Mouse (Mus musculus): ENCODE measurements around the gene Hoxb8. TPM values are rescaled to one million over a fixed set of nuclear protein-coding genes. Genes with fewer than 3 reads are reported as not detected.

The Hoxb8 gene
- polyA plus RNA-seq, 1 experiment from 2014 or later = not detected

DNA sequence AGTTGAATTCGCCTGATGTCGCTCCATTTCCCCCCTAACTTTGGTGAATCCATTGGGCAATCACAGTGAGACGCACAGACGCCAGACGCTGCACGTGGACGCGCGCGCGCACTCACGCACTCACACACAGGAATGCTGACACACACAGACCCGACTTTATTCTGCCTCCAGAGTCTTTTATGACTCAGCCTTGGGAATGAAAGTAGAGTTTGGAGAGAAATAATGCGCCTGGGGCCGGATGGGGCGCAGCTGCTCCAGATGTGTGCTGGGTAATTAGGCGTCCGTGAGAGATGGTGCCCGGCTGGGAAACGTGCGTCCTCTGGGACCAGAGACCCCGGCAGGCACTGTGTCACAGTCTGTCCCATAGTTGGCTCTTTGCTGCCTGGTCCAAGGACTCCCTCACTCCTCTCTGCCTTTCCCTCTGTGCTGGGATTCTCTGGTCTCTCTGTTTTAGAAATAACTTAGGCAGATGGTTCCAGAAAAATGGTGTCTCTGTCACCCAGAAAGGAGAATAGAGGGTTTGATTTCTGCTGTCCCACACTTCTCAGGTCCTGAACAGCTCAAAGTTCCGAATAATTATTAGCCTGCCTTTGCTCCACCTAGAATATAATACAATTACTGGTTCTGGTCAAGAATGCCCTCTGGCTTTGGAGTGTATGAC, 21.3 kb upstream of the Hoxb8 start:
- Histone ChIP-seq H3K9me3 (replicated peaks) (no peaks in the 10 kb centered on the region), H3K36me3 (no peaks in the 10 kb centered on the region), H3K4me2 (no peak overlapping the region), H3K9ac (no peak overlapping the region), H3K27ac (no peak overlapping the region), H3K27me3 (replicated peaks) (peaks cover 100% of the 10 kb centered on the region), H3K4me1 (no peaks in the 10 kb centered on the region), H3K4me3 (no peak overlapping the region)
- ATAC-seq = no peak
- 4% methylated on average over 23 of the region's 23 CpGs for WGBS (ENCODE audit: insufficient replicate concordance)

- no peaks in the 10 kb centered on the region for H3K9me3 ChIP-seq (replicated peaks)
- no peak overlapping the region for H3K27ac ChIP-seq
- WGBS (ENCODE audit: insufficient replicate concordance) = 2% methylated on average over 24 of the region's 24 CpGs
- no peak overlapping the region for H3K4me3 ChIP-seq
- H3K36me3 ChIP-seq = no peaks in the 10 kb centered on the region
- H3K9ac ChIP-seq = no peak overlapping the region
- no peak overlapping the region for H3K4me2 ChIP-seq
- H3K4me1 ChIP-seq = no peaks in the 10 kb centered on the region
- ATAC-seq = no peak
- H3K27me3 ChIP-seq (replicated peaks) = peaks cover 100% of the 10 kb centered on the region
These were observed 20.3 kb upstream of the Hoxb8 start for GRCm38 (mm10) chr11:96261323-96261890.

DNA sequence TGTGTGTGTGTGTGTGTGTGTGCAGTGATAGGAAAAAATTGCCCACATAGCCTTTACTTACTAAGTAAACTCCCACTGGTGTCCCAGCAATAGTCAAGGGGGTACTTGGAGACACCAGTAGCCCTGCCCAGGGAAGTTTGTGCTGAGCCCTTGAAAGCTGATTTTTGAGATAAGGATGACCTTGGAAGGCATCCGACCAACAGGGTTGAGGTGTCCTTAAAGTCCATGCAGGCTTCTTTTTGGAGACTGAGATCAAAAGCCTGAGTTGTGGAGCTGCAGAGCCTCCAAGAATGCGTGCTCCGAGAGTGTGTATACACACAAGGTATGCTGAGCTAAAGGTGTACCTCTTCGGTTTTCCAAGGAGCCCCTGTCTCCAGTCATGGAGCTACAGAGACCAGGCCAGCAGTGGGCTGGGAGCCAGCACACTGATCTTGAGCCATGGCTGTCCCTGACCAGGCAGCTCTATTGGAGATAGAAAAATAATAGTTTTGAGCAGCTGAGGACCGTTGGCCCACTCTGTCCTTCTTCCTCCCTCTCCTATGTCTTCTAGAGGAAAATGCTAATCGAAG, 19.4 kb upstream of the Hoxb8 start:
- Histone ChIP-seq H3K9me3 (replicated peaks) (no peaks in the 10 kb centered on the region), H3K4me1 (no peaks in the 10 kb centered on the region), H3K27ac (no peak overlapping the region), H3K36me3 (no peaks in the 10 kb centered on the region), H3K4me2 (no peak overlapping the region), H3K4me3 (no peak overlapping the region), H3K27me3 (replicated peaks) (peaks cover 100% of the 10 kb centered on the region), H3K9ac (no peak overlapping the region)
- no peak for ATAC-seq
- 13% methylated on average over 6 of the region's 6 CpGs for WGBS (ENCODE audit: insufficient replicate concordance)

- Histone ChIP-seq H3K4me2 (no peak overlapping the region), H3K27ac (no peak overlapping the region), H3K4me1 (no peaks in the 10 kb centered on the region), H3K27me3 (replicated peaks) (peaks cover 98% of the 10 kb centered on the region), H3K9me3 (replicated peaks) (no peaks in the 10 kb centered on the region), H3K4me3 (no peak overlapping the region), H3K9ac (no peak overlapping the region), H3K36me3 (no peaks in the 10 kb centered on the region)
- ATAC-seq = no peak
- WGBS (ENCODE audit: insufficient replicate concordance) = 1% methylated on average over 33 of the region's 33 CpGs
These were observed 17.9 kb upstream of the Hoxb8 start for GRCm38 (mm10) chr11:96263636-96264389.

GRCm38 (mm10) chr11:96264390-96265020, 17.2 kb upstream of the Hoxb8 start:
- no peak for ATAC-seq
- H3K9ac ChIP-seq = no peak overlapping the region
- no peak overlapping the region for H3K4me3 ChIP-seq

DNA sequence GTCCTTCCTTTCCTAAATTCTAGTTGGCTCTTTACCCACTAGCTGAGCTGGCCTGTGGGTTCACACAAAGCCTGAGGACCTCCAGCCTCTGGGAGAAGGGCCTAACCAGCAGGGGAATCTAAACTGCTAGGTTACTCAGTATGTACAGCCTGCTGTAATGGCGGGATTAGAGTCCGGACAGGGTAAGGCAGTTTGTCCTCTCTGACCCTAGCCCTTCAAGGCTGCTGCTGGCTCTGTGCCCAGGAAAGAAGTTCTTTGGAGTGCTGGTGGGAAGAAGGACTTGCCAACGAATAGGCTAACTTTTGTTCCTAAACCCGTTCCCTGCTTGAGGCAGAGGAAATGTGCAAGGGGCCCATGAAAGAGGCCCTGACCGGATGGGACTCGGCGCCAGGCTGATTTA, 15.8 kb upstream of the Hoxb8 start:
- Histone ChIP-seq H3K4me2 (no peak overlapping the region), H3K36me3 (no peaks in the 10 kb centered on the region), H3K4me3 (no peak overlapping the region), H3K9me3 (replicated peaks) (no peaks in the 10 kb centered on the region), H3K27me3 (replicated peaks) (peaks cover 98% of the 10 kb centered on the region), H3K9ac (no peak overlapping the region), H3K27ac (no peak overlapping the region), H3K4me1 (0 out of 2 replicates have a peak, but pooled peaks cover 2% of the 10 kb centered on the region)
- 13% methylated on average over 7 of the region's 7 CpGs for WGBS (ENCODE audit: insufficient replicate concordance)
- no peak for ATAC-seq

More at GRCm38 (mm10) chr11:96264390-96265020, 17.2 kb upstream of the Hoxb8 start:
- WGBS (ENCODE audit: insufficient replicate concordance) = 11% methylated on average over 8 of the region's 8 CpGs
- Histone ChIP-seq H3K4me1 (no peaks in the 10 kb centered on the region), H3K27me3 (replicated peaks) (peaks cover 98% of the 10 kb centered on the region), H3K9me3 (replicated peaks) (no peaks in the 10 kb centered on the region), H3K36me3 (no peaks in the 10 kb centered on the region), H3K4me2 (no peak overlapping the region), H3K27ac (no peak overlapping the region)

- no peak overlapping the region for H3K27ac ChIP-seq
- WGBS (ENCODE audit: insufficient replicate concordance) = 17% methylated on average over 7 of the region's 7 CpGs
- ATAC-seq = no peak
- peaks cover 11% of the 10 kb centered on the region; the same call in 1 of the 2 replicates for H3K4me1 ChIP-seq
- H3K4me3 ChIP-seq = no peak overlapping the region
- no peaks in the 10 kb centered on the region for H3K9me3 ChIP-seq (replicated peaks)
- no peak overlapping the region for H3K9ac ChIP-seq
- H3K27me3 ChIP-seq (replicated peaks) = peaks cover 98% of the 10 kb centered on the region
- no peaks in the 10 kb centered on the region for H3K36me3 ChIP-seq
- H3K4me2 ChIP-seq = no peak overlapping the region
These were observed 14.4 kb upstream of the Hoxb8 start for GRCm38 (mm10) chr11:96267021-96267920.

GRCm38 (mm10) chr11:96268031-96268745, 13.5 kb upstream of the Hoxb8 start:
- Histone ChIP-seq H3K4me3 (no peak overlapping the region), H3K27me3 (replicated peaks) (peaks cover 98% of the 10 kb centered on the region), H3K9ac (no peak overlapping the region), H3K27ac (no peak overlapping the region), H3K36me3 (no peaks in the 10 kb centered on the region), H3K4me2 (no peak overlapping the region), H3K4me1 (peaks cover 13% of the 10 kb centered on the region; the same call in 1 of the 2 replicates), H3K9me3 (replicated peaks) (no peaks in the 10 kb centered on the region)
- no peak for ATAC-seq
- WGBS (ENCODE audit: insufficient replicate concordance) = 4% methylated on average over 1 of the region's 1 CpGs

DNA sequence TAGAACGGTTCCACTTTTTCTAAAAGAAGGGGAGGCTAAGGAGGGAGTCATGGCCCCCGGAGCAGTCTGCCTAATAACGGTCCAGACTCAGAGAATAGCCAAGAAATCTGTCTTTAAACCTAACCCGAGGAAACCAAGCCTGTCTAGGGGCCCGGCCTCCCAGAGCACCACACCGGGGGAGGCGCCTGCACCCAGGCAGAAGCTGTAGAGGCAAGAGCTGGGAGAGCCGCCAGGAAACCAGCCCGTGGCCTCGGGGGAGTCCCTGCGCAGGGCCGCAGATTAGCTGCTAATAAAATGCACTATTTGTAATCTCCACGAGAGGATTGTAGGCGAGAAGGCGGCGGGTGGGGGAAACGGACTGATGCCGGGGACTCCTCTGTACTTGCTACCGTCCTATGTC, 11.8 kb upstream of the Hoxb8 start:
- Histone ChIP-seq H3K9ac (no peak overlapping the region), H3K27ac (no peak overlapping the region), H3K9me3 (replicated peaks) (no peaks in the 10 kb centered on the region), H3K4me1 (peaks cover 13% of the 10 kb centered on the region; the same call in 1 of the 2 replicates), H3K27me3 (replicated peaks) (peaks cover 98% of the 10 kb centered on the region), H3K36me3 (no peaks in the 10 kb centered on the region), H3K4me2 (no peak overlapping the region), H3K4me3 (no peak overlapping the region)
- WGBS (ENCODE audit: insufficient replicate concordance) = 4% methylated on average over 19 of the region's 19 CpGs
- no peak for ATAC-seq

DNA sequence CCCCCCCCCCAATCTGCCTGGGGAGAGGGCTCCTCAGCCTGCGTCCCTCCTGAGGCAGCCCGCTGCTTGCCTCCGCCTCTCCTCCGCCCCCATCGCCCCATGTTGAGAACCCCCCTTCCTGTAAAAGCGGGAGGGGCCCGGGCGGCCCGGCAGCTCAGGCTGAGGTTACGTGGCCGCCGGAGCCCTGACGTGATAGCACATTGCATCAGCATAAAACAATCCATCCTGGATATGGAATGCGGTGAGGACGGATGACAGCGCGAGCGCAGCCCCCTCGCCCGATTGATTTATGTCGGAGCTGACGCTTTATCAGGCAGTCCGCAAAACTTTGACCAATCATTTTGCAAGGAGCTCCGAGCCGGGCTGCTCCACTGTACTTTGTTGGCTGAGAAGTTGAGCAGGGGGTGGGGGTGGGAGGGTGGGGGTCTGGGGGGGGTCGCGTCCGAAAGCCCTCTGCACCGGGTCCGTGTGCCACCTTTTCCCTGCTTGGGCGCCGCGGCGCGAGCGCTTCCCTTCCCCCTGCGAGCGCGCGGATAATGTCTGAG, 10.6 kb upstream of the Hoxb8 start, which contains the start of gene Hoxb9:
Gene Hoxb9, plus strand, starts transcription at position 462 of the 545 bp plus-strand sequence.
- H3K27ac ChIP-seq = no peak within 1 kb of the TSS
- no peaks in the 10 kb centered on the region for H3K9me3 ChIP-seq (replicated peaks)
- H3K4me3 ChIP-seq = peak within 1 kb of the TSS; percentile 23
- H3K4me1 ChIP-seq = peaks cover 13% of the 10 kb centered on the region; the same call in 1 of the 2 replicates
- peak within 1 kb of the TSS; percentile 40 for H3K4me2 ChIP-seq
- H3K36me3 ChIP-seq = no peaks in the 10 kb centered on the region
- peaks cover 98% of the 10 kb centered on the region for H3K27me3 ChIP-seq (replicated peaks)
- no peak for ATAC-seq
- WGBS (ENCODE audit: insufficient replicate concordance) = 2% methylated on average over 40 of the region's 40 CpGs
- H3K9ac ChIP-seq = no peak within 1 kb of the TSS

All from liver, embryonic 12.5 days (tissue).